Mouse (Mus musculus) neutrophil, adult 5-6 weeks (primary cell): ENCODE results near the gene Gm10408. TPM values are rescaled to one million over a fixed set of nuclear protein-coding genes. Genes with fewer than 3 reads are reported as not detected.
"Not testable (repeated sequence)": the region's sequence is repeated elsewhere in the genome, so short reads cannot be mapped to it uniquely, and the experiment has no call there.

ENCODE experiments used
- ATAC-seq: fragments of 151-379, 151-347 bp; 2 replicates; pipeline ENCODE4 v1.8.0; 2017; ENCODE audit warnings: mild to moderate bottlenecking, moderate TSS enrichment; ENCODE audit not compliant: insufficient number of reproducible peaks, poor library complexity, low FRiP score, severe bottlenecking; ENCODE audit errors: extremely low read depth
- total RNA-seq: library from RNA; stranded (forward); fragments of 200-1000 nt; gene quantifications from 2 replicates; pipeline ENCODE4 v1.2.3, GENCODE M21; 2017

The Gm10408 gene
- not detected in 2 replicates for total RNA-seq

- not testable (repeated sequence) for ATAC-seq
These were observed at the start of gene Gm10408 for GRCm38 (mm10) chr14:3449079-3449478. Gene Gm10408 (plus strand): TSS chr14:3449379.

GRCm38 (mm10) chr14:3412314-3412713 is 36.9 kb upstream of the Gm10408 start, which contains the start of gene Gm10409:
Gene Gm10409 (plus strand): TSS chr14:3412614.
- ATAC-seq = not testable (repeated sequence)

- not testable (repeated sequence) for ATAC-seq
These were observed 21.4 kb upstream of the Gm10408 start, which contains the start of gene Gm3005 for GRCm38 (mm10) chr14:3427803-3428202. Gene Gm3005 (plus strand): TSS chr14:3428103.

Other genes starting within 250 kb of the Gm10408 start
- gene D830030K20Rik, start 240.9 kb upstream of the Gm10408 start, total RNA-seq = not detected in 2 replicates
- not detected in 2 replicates for gene Gm2956, start 116.8 kb upstream of the Gm10408 start, total RNA-seq
- gene Gm10413, start 54.3 kb upstream of the Gm10408 start, total RNA-seq = not detected in 2 replicates
- gene Gm10409, start 36.8 kb upstream of the Gm10408 start, total RNA-seq = not detected in 2 replicates
- not detected in 2 replicates for gene Gm3005, start 21.3 kb upstream of the Gm10408 start, total RNA-seq
- gene Gm3012, start 185.1 kb downstream of the Gm10408 start, total RNA-seq = not detected in 2 replicates
- gene Gm3020, start 202.7 kb downstream of the Gm10408 start, total RNA-seq = not detected in 2 replicates
- not detected in 2 replicates for gene Gm3043, start 239.4 kb downstream of the Gm10408 start, total RNA-seq